Mouse (Mus musculus) lung, postnatal 0 days (tissue): Measurements from ENCODE around the gene Ganc.

ENCODE experiments used
- CTCF ChIP-seq: IDR thresholded peaks from 2 replicates; pipeline ENCODE4 v1.5.1; 2016; ENCODE audit warnings: antibody characterized with exemption, mild to moderate bottlenecking
- EP300 ChIP-seq: IDR thresholded peaks from 2 replicates; pipeline ENCODE4 v1.6.1; 2016; ENCODE audit warnings: antibody characterized with exemption, mild to moderate bottlenecking, control low read depth

DNA sequence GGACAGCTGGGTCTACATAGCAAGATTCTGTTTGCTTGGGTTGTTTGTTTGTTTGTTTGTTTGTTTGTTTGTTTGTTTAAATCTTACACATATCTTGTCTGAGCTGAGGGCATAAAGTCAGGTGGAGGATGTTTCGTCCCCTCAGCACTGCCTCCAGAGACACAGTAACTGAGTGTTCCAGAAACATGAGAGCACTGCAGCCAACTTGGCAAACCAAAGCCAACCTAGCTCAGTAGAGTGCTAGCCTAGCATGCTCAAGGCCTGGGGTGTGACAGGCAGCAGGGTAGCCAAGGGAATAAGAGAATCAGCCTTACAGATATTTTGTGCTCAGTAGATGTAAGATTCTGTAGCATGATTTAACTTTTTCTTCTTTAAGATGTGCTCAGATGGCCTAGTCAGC, 40.8 kb downstream of the Ganc start:
- TF ChIP-seq CTCF (no peak), EP300 (no peak)
